Mouse (Mus musculus): ENCODE measurements at regions not wholly inside any gene's neighbourhood (a gene's known extent, or its start where the extent isn't known, plus 50 kb on each side); places are given as distances from the start of the nearest gene placed in this dataset.
A peak's percentile ranks its signal among the peaks of the same experiment; 100 is the strongest.

GRCm38 (mm10) chr4:153552483-153552882 lies 69.9 kb upstream of the Ajap1 start:
- no peak overlapping the region for H3K4me2 ChIP-seq (replicated peaks; ENCODE audit: low read depth)
- TF ChIP-seq EP300 (optimal IDR thresholded peaks at IDR 0.05) (no peak), CTCF (IDR thresholded peaks at IDR 0.05; ENCODE audit: low read depth) (no peak)
- H3K9ac ChIP-seq (ENCODE audit: low read length), result no peak overlapping the region
- H3K36me3 ChIP-seq (ENCODE audit: control insufficient read depth, insufficient read depth, low read length), result no peaks in the 10 kb centered on the region
- DNase-seq (ENCODE audit: low spot score) (no peak), ATAC-seq (ENCODE audit: low FRiP score, low TSS enrichment) (no peak)
- WGBS, result 58% methylated on average over 4 of the region's 4 CpGs
- no peaks in the 10 kb centered on the region for H3K4me1 ChIP-seq (replicated peaks; ENCODE audit: control insufficient read depth, insufficient read depth)
- H3K27ac ChIP-seq (replicated peaks), result no peak overlapping the region
- H3K27me3 ChIP-seq (ENCODE audit: control insufficient read depth, insufficient read depth, low read length), result no peaks in the 10 kb centered on the region
- no peak overlapping the region for H3K4me3 ChIP-seq (ENCODE audit: low read depth, low read length)
- H3K9me3 ChIP-seq (ENCODE audit: control insufficient read depth, low read length), result no peaks in the 10 kb centered on the region

- no peaks in the 10 kb centered on the region for H3K36me3 ChIP-seq (ENCODE audit: control insufficient read depth, insufficient read depth, low read length)
- no peak overlapping the region for H3K4me2 ChIP-seq (replicated peaks; ENCODE audit: low read depth)
- ATAC-seq (ENCODE audit: low FRiP score, low TSS enrichment), result no peak
- no peak overlapping the region for H3K4me3 ChIP-seq (ENCODE audit: low read depth, low read length)
- no peak for DNase-seq (ENCODE audit: low spot score)
- H3K9me3 ChIP-seq (ENCODE audit: control insufficient read depth, low read length), result no peaks in the 10 kb centered on the region
- H3K27me3 ChIP-seq (ENCODE audit: control insufficient read depth, insufficient read depth, low read length), result no peaks in the 10 kb centered on the region
- TF ChIP-seq EP300 (optimal IDR thresholded peaks at IDR 0.05) (no peak), CTCF (IDR thresholded peaks at IDR 0.05; ENCODE audit: low read depth) (no peak)
- no peak overlapping the region for H3K9ac ChIP-seq (ENCODE audit: low read length)
- H3K27ac ChIP-seq (replicated peaks), result no peak overlapping the region
- 78% methylated on average over 19 of the region's 19 CpGs for WGBS
- no peaks in the 10 kb centered on the region for H3K4me1 ChIP-seq (replicated peaks; ENCODE audit: control insufficient read depth, insufficient read depth)
These were observed 75.4 kb upstream of the Ajap1 start for GRCm38 (mm10) chr4:153557812-153558608.

- H3K27ac ChIP-seq (replicated peaks), result no peak overlapping the region
- no peak overlapping the region for H3K9ac ChIP-seq (ENCODE audit: low read length)
- no peak for TF ChIP-seq EP300 (optimal IDR thresholded peaks at IDR 0.05)
- no peak for TF ChIP-seq CTCF (IDR thresholded peaks at IDR 0.05; ENCODE audit: low read depth)
- DNase-seq (ENCODE audit: low spot score), result no peak
- 47% methylated on average over 4 of the region's 4 CpGs for WGBS
- no peaks in the 10 kb centered on the region for H3K27me3 ChIP-seq (ENCODE audit: control insufficient read depth, insufficient read depth, low read length)
- H3K36me3 ChIP-seq (ENCODE audit: control insufficient read depth, insufficient read depth, low read length), result no peaks in the 10 kb centered on the region
- H3K4me3 ChIP-seq (ENCODE audit: low read depth, low read length), result no peak overlapping the region
- no peak for ATAC-seq (ENCODE audit: low FRiP score, low TSS enrichment)
- no peaks in the 10 kb centered on the region for H3K9me3 ChIP-seq (ENCODE audit: control insufficient read depth, low read length)
- no peaks in the 10 kb centered on the region for H3K4me1 ChIP-seq (replicated peaks; ENCODE audit: control insufficient read depth, insufficient read depth)
- no peak overlapping the region for H3K4me2 ChIP-seq (replicated peaks; ENCODE audit: low read depth)
These were observed 77.0 kb upstream of the Ajap1 start for GRCm38 (mm10) chr4:153559568-153559967.

GRCm38 (mm10) chr4:153560193-153560592 lies 77.6 kb upstream of the Ajap1 start:
- Histone ChIP-seq H3K27me3 (ENCODE audit: control insufficient read depth, insufficient read depth, low read length) (no peaks in the 10 kb centered on the region), H3K9me3 (ENCODE audit: control insufficient read depth, low read length) (no peaks in the 10 kb centered on the region), H3K4me3 (ENCODE audit: low read depth, low read length) (no peak overlapping the region), H3K9ac (ENCODE audit: low read length) (no peak overlapping the region), H3K4me1 (replicated peaks; ENCODE audit: control insufficient read depth, insufficient read depth) (no peaks in the 10 kb centered on the region), H3K36me3 (ENCODE audit: control insufficient read depth, insufficient read depth, low read length) (no peaks in the 10 kb centered on the region), H3K27ac (replicated peaks) (no peak overlapping the region), H3K4me2 (replicated peaks; ENCODE audit: low read depth) (no peak overlapping the region)
- WGBS, result 54% methylated on average over 11 of the region's 11 CpGs
- ATAC-seq (ENCODE audit: low FRiP score, low TSS enrichment) (0 out of 2 replicates have a peak, but pooled peaks have one; percentile 22), DNase-seq (ENCODE audit: low spot score) (no peak)
- TF ChIP-seq CTCF (IDR thresholded peaks at IDR 0.05; ENCODE audit: low read depth) (no peak), EP300 (optimal IDR thresholded peaks at IDR 0.05) (no peak)

GRCm38 (mm10) chr4:153560956-153561355 lies 78.3 kb upstream of the Ajap1 start:
- DNase-seq (ENCODE audit: low spot score), result no peak
- WGBS, result 41% methylated on average over 6 of the region's 6 CpGs
- H3K4me3 ChIP-seq (ENCODE audit: low read depth, low read length), result no peak overlapping the region
- H3K4me1 ChIP-seq (replicated peaks; ENCODE audit: control insufficient read depth, insufficient read depth), result no peaks in the 10 kb centered on the region
- H3K9ac ChIP-seq (ENCODE audit: low read length), result no peak overlapping the region
- no peak for TF ChIP-seq CTCF (IDR thresholded peaks at IDR 0.05; ENCODE audit: low read depth)
- no peaks in the 10 kb centered on the region for H3K27me3 ChIP-seq (ENCODE audit: control insufficient read depth, insufficient read depth, low read length)
- H3K9me3 ChIP-seq (ENCODE audit: control insufficient read depth, low read length), result no peaks in the 10 kb centered on the region
- H3K36me3 ChIP-seq (ENCODE audit: control insufficient read depth, insufficient read depth, low read length), result no peaks in the 10 kb centered on the region
- H3K4me2 ChIP-seq (replicated peaks; ENCODE audit: low read depth), result no peak overlapping the region
- no peak overlapping the region for H3K27ac ChIP-seq (replicated peaks)
- ATAC-seq (ENCODE audit: low FRiP score, low TSS enrichment), result no peak

- H3K4me2 ChIP-seq (replicated peaks; ENCODE audit: low read depth), result no peak overlapping the region
- WGBS, result 89% methylated on average over 3 of the region's 3 CpGs
- ATAC-seq (ENCODE audit: low FRiP score, low TSS enrichment), result no peak
These were observed 79.4 kb upstream of the Ajap1 start for GRCm38 (mm10) chr4:153561991-153562390.

More at GRCm38 (mm10) chr4:153561991-153562390, 79.4 kb upstream of the Ajap1 start:
- no peaks in the 10 kb centered on the region for H3K4me1 ChIP-seq (replicated peaks; ENCODE audit: control insufficient read depth, insufficient read depth)
- no peak for DNase-seq (ENCODE audit: low spot score)
- no peaks in the 10 kb centered on the region for H3K9me3 ChIP-seq (ENCODE audit: control insufficient read depth, low read length)
- no peak overlapping the region for H3K27ac ChIP-seq (replicated peaks)
- H3K36me3 ChIP-seq (ENCODE audit: control insufficient read depth, insufficient read depth, low read length), result no peaks in the 10 kb centered on the region
- H3K9ac ChIP-seq (ENCODE audit: low read length), result no peak overlapping the region
- no peak overlapping the region for H3K4me3 ChIP-seq (ENCODE audit: low read depth, low read length)
- TF ChIP-seq EP300 (optimal IDR thresholded peaks at IDR 0.05), result no peak
- TF ChIP-seq CTCF (IDR thresholded peaks at IDR 0.05; ENCODE audit: low read depth), result no peak
- no peaks in the 10 kb centered on the region for H3K27me3 ChIP-seq (ENCODE audit: control insufficient read depth, insufficient read depth, low read length)
